Mouse (Mus musculus): ENCODE measurements at regions not wholly inside any gene's neighbourhood (a gene's known extent, or its start where the extent isn't known, plus 50 kb on each side); places are given as distances from the start of the nearest gene placed in this dataset.

- no peak for DNase-seq
Observed at GRCm38 (mm10) chr12:14237699-14238098, 85.8 kb upstream of the Fam84a start.

DNA sequence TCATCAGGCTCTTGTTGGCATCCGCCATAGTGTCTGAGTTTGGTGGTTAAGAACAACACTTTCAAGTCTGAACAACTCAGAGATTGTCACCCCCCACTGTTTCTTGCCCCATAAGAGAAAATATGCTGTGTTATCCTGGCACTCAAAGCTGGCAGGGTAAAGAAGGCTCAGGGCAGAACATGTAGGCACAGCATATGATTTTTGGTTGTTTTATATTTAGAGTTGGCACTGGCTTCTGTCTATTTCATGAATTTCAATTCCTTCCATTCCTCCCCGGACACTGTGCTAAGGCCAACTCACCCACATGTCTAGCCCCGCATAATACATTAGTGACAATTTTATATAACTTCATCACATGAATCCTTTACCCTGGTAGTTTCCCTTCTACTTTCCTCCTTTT is 83.5 kb upstream of the Fam84a start:
- no peak for DNase-seq

DNA sequence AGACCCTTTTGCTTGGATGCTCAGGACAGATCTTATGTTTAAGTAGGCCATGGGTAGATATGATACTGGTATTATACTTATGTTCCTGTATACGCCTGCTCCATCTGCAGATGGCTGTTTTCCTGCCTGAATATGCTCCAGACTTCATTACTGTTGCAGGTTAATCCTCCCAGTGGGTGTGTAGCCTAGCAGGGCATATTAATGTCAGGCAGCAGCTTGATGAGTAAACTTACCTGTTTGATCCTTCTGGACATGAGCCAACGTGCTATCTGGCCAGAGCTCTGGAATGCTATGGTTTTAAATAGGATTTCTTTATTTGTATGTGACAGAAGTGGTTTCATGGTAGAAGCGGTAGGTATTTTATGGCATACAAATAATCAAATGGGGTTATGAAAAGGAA is 60.8 kb upstream of the Fam84a start:
- DNase-seq, result no peak

DNA sequence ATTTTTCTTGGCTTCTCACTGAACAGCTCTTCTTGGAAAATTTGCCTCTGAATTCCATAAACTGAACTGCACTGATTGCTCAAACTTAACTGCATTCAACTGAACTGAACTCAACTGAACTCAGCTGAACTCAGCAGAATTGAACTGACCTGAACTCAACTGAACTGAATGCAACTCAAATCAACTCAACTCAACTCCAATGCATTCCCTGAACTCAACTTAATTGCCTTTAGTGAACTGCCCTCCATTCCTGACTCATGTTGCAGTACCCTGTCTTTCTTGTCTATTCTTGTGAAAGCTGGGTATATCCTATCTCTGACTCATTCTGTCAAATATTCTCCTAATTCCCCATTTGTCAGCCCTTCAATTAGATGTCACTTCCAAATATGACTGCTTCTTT is 58.0 kb upstream of the Fam84a start:
- no peak for DNase-seq

DNA sequence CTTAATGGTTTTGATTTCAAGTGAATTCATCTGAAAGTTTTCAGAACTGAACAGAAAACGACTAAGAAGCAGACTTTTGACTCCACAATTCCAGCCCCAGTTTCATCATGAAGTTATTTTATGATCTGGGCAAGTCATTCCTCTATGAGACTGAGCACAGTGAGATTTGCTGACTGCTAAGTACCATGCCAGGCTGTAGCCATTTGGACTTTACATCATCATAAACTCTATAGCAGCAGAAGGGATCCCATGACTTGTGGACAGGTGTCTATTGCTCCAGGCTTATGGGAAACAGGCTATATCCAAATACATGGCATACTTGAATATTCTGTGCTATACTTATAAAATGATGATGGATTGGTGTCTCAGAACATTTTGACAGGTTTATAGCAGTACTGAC is 55.4 kb upstream of the Fam84a start:
- no peak for DNase-seq

GRCm38 (mm10) chr12:14204491-14204890 is 52.6 kb upstream of the Fam84a start:
- DNase-seq, result no peak
